Mouse (Mus musculus) retina, adult 2 months (tissue): Measurements from ENCODE around the gene Car6.

Experiments
- DNase-seq: peaks from one replicate; pipeline ENCODE4 v3.0.0-alpha.2; 2012; ENCODE audit warnings: low read depth, low spot score

Car6 gene

GRCm38 (mm10) chr4:150137368-150138083 lies 63.6 kb downstream of the Car6 start:
- DNase-seq, result no peak
